Mouse (Mus musculus) heart, adult 2 months (tissue): ENCODE measurements around the gene Gmds. TPM values are rescaled to one million over a fixed set of nuclear protein-coding genes. Genes with fewer than 3 reads are reported as not detected.

Experiments used
- DNase-seq, 2 experiments: peaks; one replicate each; pipeline ENCODE4 v3.0.0; 2021
- H3K27ac ChIP-seq: fragments of 200-600 bp; 2 replicates; pipeline ENCODE4 v1.8.1; 2022
- H3K27me3 ChIP-seq: fragments of 200-500 bp; 2 replicates; pipeline ENCODE4 v1.6.1; 2012; ENCODE audit warnings: mild to moderate bottlenecking, low read length, inconsistent platforms, mixed read lengths; ENCODE audit not compliant: control insufficient read depth, insufficient read depth
- H3K36me3 ChIP-seq: fragments of 200-500 bp; 2 replicates; pipeline ENCODE4 v1.6.1; 2012; ENCODE audit warnings: low read length, inconsistent platforms; ENCODE audit not compliant: control insufficient read depth, insufficient read depth
- H3K4me1 ChIP-seq: fragments of 200-500 bp; 2 replicates; pipeline ENCODE4 v1.6.1; 2011; ENCODE audit warnings: low read length; ENCODE audit not compliant: control insufficient read depth, insufficient read depth
- H3K4me3 ChIP-seq: fragments of 200-600 bp; 2 replicates; pipeline ENCODE4 v1.8.1; 2022
- H3K79me2 ChIP-seq: fragments of 200-500 bp; replicated peaks from 2 replicates; pipeline ENCODE4 v1.6.1; 2012; ENCODE audit warnings: mild to moderate bottlenecking, inconsistent platforms, low read length, moderate library complexity, mixed read lengths; ENCODE audit not compliant: control insufficient read depth, insufficient read depth
- H3K9ac ChIP-seq: fragments of 200-500 bp; 2 replicates; pipeline ENCODE4 v1.6.1; 2012; ENCODE audit warnings: low read depth, mild to moderate bottlenecking, control low read depth, inconsistent platforms, low read length, mixed read lengths
- CTCF ChIP-seq: fragments of 200-600 bp; IDR thresholded peaks from 2 replicates; pipeline ENCODE4 v1.8.1; 2022; ENCODE audit warnings: antibody characterized with exemption, mild to moderate bottlenecking, moderate library complexity
- EP300 ChIP-seq: fragments of 200-500 bp; IDR thresholded peaks from 2 replicates; pipeline ENCODE4 v1.6.1; 2011; ENCODE audit warnings: low read depth, low read length, control low read depth; ENCODE audit not compliant: insufficient read depth
- POLR2A ChIP-seq: fragments of 200-500 bp; IDR thresholded peaks from 2 replicates; pipeline ENCODE4 v1.6.1; 2011; ENCODE audit warnings: mild to moderate bottlenecking, low read depth, low read length, control low read depth; ENCODE audit not compliant: insufficient read depth
- WGBS: fragments of 180-500 bp; shearing (Covaris S2); methylation state at CpG from one replicate; pipeline ENCODE4 v1.1.7; 2018; 5-methylcytosine and 5-hydroxymethylcytosine counted together
- intact Hi-C: fragments of 180-260 bp; cut with DNase I; formaldehyde crosslinking; loops from one replicate; pipeline ENCODE4 v1.15.1; 2025
- polyA plus RNA-seq: library from polyadenylated mRNA; depleted of rRNA; stranded (reverse); fragments of >200 nt; gene quantifications from 2 replicates; pipeline ENCODE4 v1.2.3, GENCODE M21; 2012
- total RNA-seq, 2 experiments: library from RNA; stranded (reverse); gene quantifications; 2 replicates each; pipeline ENCODE4 v1.2.3; 2021

Gene Gmds
- total and polyA plus RNA-seq, 3 experiments = 4.2 to 6.0 (median 5.2) TPM

GRCm38 (mm10) chr13:31960514-31960913 is 378.0 kb downstream of the Gmds start:
- H3K4me3 ChIP-seq = no peak overlapping the region
- H3K9ac ChIP-seq = no peak overlapping the region
- intact Hi-C loops = no loop called here
- TF ChIP-seq CTCF = no peak
- no peak for TF ChIP-seq POLR2A
- TF ChIP-seq EP300 = no peak
- no peaks in the 10 kb centered on the region for H3K79me2 ChIP-seq
- no peak overlapping the region for H3K27ac ChIP-seq
- H3K27me3 ChIP-seq = no peaks in the 10 kb centered on the region
- H3K36me3 ChIP-seq = no peaks in the 10 kb centered on the region
- peaks cover 7% of the 10 kb centered on the region for H3K4me1 ChIP-seq
- WGBS = 38% methylated on average over 3 of the region's 3 CpGs
- peak in 1 of 2 experiments; percentile 30 for DNase-seq

DNA sequence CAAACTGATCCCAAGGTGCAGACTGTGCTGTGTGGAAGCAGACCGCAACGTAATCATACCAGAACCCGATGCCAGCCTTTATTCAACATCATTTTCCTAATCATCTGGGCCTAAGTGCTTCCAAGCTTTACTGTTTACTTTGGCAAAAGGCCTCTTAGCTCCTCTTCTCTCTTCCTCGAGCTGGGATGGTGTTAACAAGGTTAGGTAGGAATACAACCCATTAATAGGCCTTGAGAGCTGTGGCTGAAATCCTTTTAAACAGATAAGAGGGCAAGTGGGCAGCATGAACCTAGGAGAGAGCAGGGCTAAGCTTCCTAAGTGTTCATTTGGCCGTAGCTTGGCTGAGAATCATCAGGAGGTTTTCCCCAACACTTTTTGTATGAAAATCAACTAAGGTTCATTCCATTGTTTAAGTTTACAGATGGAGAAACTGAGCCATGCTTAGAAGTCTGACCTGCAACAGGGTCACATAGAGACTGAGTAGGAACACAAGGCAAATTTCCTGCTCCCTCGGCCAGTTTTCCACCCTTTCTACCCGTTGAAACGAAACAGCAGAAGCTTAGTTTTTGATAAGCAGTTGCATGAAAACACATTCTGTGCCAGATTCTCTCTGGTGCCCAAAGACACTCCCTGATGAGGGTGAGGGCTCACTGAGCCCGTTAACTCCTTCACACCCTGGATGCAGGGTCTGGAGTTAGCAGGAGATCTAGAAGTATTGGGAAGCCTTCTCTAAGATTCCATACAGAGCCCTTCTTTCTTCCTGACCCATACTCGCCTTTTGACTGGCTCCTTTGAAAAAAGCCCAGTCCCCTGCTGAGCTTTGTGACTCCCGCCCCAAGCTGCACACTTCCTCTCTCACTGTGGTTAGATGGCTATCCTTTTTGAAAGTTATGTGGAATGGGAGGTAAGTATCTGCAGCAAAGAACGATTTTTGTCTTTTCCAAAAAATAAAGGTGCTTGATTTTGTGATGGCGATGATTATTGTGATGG is 379.9 kb downstream of the Gmds start:
- Histone ChIP-seq H3K9ac (no peak overlapping the region), H3K27ac (peak overlapping the region; percentile 29; the same call in 1 of the 2 replicates), H3K27me3 (no peaks in the 10 kb centered on the region), H3K4me3 (no peak overlapping the region), H3K79me2 (no peaks in the 10 kb centered on the region), H3K36me3 (no peaks in the 10 kb centered on the region), H3K4me1 (peaks cover 6% of the 10 kb centered on the region)
- DNase-seq = peak in 1 of 2 experiments; percentile 34
- intact Hi-C loops = loop anchor here (5.0 kb wide), 1 partner anchor 59 kb away; no protein-coding TSS in a partner anchor
- TF ChIP-seq EP300 = no peak
- WGBS = 45% methylated on average over 13 of the region's 13 CpGs

DNA sequence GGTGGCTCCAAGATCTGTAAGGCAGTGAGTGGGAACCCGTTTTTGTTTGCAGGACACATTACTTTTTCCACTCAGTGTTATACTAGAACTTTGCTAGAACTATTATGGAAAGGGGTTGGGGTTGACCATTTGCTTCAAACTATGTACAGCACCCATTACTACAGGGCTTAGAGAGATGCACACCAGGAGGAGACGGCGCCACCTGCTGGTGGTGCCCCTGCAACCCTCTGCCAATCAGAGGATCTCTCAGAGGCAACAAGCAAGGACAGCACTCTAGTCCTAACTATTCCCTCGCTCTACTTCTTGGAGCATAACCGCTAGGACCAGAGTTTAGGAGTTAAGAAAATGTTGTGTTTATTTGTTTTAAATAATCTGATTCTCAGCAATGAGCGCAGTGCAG is 382.0 kb downstream of the Gmds start:
- no peak overlapping the region for H3K9ac ChIP-seq
- TF ChIP-seq CTCF (peak; percentile 89), POLR2A (no peak), EP300 (no peak)
- no peak overlapping the region for H3K27ac ChIP-seq
- intact Hi-C loops = loop anchor here (1.0 to 5.0 kb wide), 2 partner anchors 61 to 155 kb away; no protein-coding TSS in a partner anchor
- no peaks in the 10 kb centered on the region for H3K79me2 ChIP-seq
- peaks cover 6% of the 10 kb centered on the region for H3K4me1 ChIP-seq
- no peaks in the 10 kb centered on the region for H3K36me3 ChIP-seq
- peak; percentile 47 to 62 for DNase-seq
- H3K27me3 ChIP-seq = no peaks in the 10 kb centered on the region
- 74% methylated on average over 6 of the region's 6 CpGs for WGBS
- H3K4me3 ChIP-seq = no peak overlapping the region

GRCm38 (mm10) chr13:31956112-31956511 is 382.4 kb downstream of the Gmds start:
- H3K27me3 ChIP-seq = no peaks in the 10 kb centered on the region
- TF ChIP-seq CTCF = no peak
- TF ChIP-seq EP300 = no peak
- TF ChIP-seq POLR2A = no peak
- H3K4me1 ChIP-seq = peaks cover 6% of the 10 kb centered on the region
- no peak overlapping the region for H3K9ac ChIP-seq
- no peak overlapping the region for H3K27ac ChIP-seq
- WGBS = 59% methylated on average over 4 of the region's 4 CpGs
- no peaks in the 10 kb centered on the region for H3K79me2 ChIP-seq
- H3K36me3 ChIP-seq = no peaks in the 10 kb centered on the region
- intact Hi-C loops = loop anchor here (1.0 to 5.0 kb wide), 2 partner anchors 61 to 155 kb away; no protein-coding TSS in a partner anchor
- DNase-seq = no peak
- H3K4me3 ChIP-seq = no peak overlapping the region

GRCm38 (mm10) chr13:31955171-31955570 is 383.4 kb downstream of the Gmds start:
- TF ChIP-seq EP300 = no peak
- TF ChIP-seq CTCF = no peak
- Histone ChIP-seq H3K27me3 (no peaks in the 10 kb centered on the region), H3K9ac (no peak overlapping the region), H3K27ac (no peak overlapping the region), H3K79me2 (no peaks in the 10 kb centered on the region), H3K4me1 (peaks cover 2% of the 10 kb centered on the region; the same call in 1 of the 2 replicates), H3K36me3 (no peaks in the 10 kb centered on the region), H3K4me3 (no peak overlapping the region)
- intact Hi-C loops = loop anchor here (5.0 kb wide), 1 partner anchor 62 kb away; no protein-coding TSS in a partner anchor
- DNase-seq = no peak
- WGBS = 73% methylated on average over 7 of the region's 7 CpGs

- no peaks in the 10 kb centered on the region for H3K36me3 ChIP-seq
- 95% methylated on average over 3 of the region's 3 CpGs for WGBS
- no peak overlapping the region for H3K9ac ChIP-seq
- no peaks in the 10 kb centered on the region for H3K4me1 ChIP-seq
- intact Hi-C loops = no loop called here
- H3K27ac ChIP-seq = no peak overlapping the region
- TF ChIP-seq CTCF (no peak), EP300 (no peak), POLR2A (no peak)
- H3K4me3 ChIP-seq = no peak overlapping the region
- H3K79me2 ChIP-seq = no peaks in the 10 kb centered on the region
- no peaks in the 10 kb centered on the region for H3K27me3 ChIP-seq
- DNase-seq = no peak
Measured at GRCm38 (mm10) chr13:31944676-31945210, 393.8 kb downstream of the Gmds start.
